Mouse (Mus musculus): ENCODE data around the gene Smr3a. TPM values are rescaled to one million over a fixed set of nuclear protein-coding genes. Genes with fewer than 3 reads are reported as not detected.

The Smr3a gene
- 0.47 TPM in 1 of 2 replicates, not detected in the other for polyA plus RNA-seq (2014; fragmentation: Nextera tagmentation; extraction: Ambion mirVana)

DNA sequence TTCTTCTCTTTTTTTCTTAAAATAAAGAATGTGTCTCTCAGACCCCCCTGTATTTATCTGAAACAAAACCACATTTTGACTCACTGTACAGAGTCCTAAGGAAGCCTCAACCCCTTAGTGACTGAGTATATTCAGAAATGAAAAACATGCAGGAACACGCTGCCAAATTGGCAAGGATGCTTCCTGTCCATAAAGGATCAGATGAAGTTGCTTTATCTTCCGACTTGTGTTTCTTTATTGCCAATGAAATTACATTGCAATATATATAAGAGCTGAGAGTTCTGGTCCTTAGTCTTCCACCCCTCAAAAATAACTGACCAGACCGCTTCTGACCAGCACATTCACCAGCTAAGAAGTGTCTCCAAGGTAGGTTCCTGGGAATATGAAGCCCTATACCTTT lies at the start of gene Smr3a:
Gene Smr3a (plus strand): TSS at position 301 of the 400 bp plus-strand sequence.
- Histone ChIP-seq H3K9ac (ENCODE audit: low read depth, low read length) (no peak within 1 kb of the TSS), H3K4me1 (ENCODE audit: control insufficient read depth, insufficient read depth, low read length) (no peaks in the 10 kb centered on the region), H3K4me3 (ENCODE audit: low read depth, low read length) (no peak within 1 kb of the TSS), H3K9me3 (ENCODE audit: control insufficient read depth, low read length) (no peaks in the 10 kb centered on the region), H3K27me3 (replicated peaks; ENCODE audit: control insufficient read depth, insufficient read depth, low read length) (no peaks in the 10 kb centered on the region), H3K36me3 (ENCODE audit: control insufficient read depth, insufficient read depth, low read length) (no peaks in the 10 kb centered on the region), H3K4me2 (ENCODE audit: low read depth, low read length) (no peak within 1 kb of the TSS), H3K27ac (replicated peaks; ENCODE audit: low read depth, low read length) (no peak within 1 kb of the TSS)
- WGBS = 84% methylated on average over 3 of the region's 3 CpGs
- DNase-seq (ENCODE audit: low spot score) (no peak), ATAC-seq (ENCODE audit: low read depth) (no peak)

DNA sequence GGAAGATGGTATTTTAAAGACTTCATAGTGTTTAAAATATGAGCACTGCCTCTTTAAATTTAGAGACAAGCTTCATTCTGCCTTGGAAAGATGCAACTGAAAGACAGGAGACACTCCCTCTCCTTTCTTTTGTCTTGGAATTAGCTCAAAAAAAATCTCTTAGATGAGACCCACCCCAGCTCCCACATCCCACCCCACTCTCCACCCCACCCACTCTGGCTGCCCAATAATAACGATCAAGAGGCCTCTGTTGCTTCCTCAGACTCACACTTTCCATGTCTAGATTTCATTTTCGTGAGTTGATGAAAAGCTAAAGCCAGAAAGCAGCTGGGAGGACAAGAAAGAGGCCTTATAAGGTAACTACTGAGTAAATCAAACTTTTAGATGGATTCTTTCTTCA lies 33.1 kb upstream of the Smr3a start, which contains the start of the genes 2310003L06Rik and Gm28434:
Gene 2310003L06Rik (plus strand): TSS at position 259 of the 400 bp plus-strand sequence.
Gene Gm28434 (plus strand): TSS at position 317 of the 400 bp plus-strand sequence.
- no peak for DNase-seq (ENCODE audit: low spot score)
- no peak for ATAC-seq (ENCODE audit: low read depth)
- H3K4me3 ChIP-seq (ENCODE audit: low read depth, low read length) = no peak within 1 kb of the TSS
- no peaks in the 10 kb centered on the region for H3K4me1 ChIP-seq (ENCODE audit: control insufficient read depth, insufficient read depth, low read length)
- H3K27ac ChIP-seq (replicated peaks; ENCODE audit: low read depth, low read length) = no peak within 1 kb of the TSS
- H3K4me2 ChIP-seq (ENCODE audit: low read depth, low read length) = no peak within 1 kb of the TSS
- WGBS = 54% methylated on average over 2 of the region's 2 CpGs
- no peaks in the 10 kb centered on the region for H3K9me3 ChIP-seq (ENCODE audit: control insufficient read depth, low read length)
- H3K27me3 ChIP-seq (replicated peaks; ENCODE audit: control insufficient read depth, insufficient read depth, low read length) = no peaks in the 10 kb centered on the region
- no peak within 1 kb of the TSS for H3K9ac ChIP-seq (ENCODE audit: low read depth, low read length)
- H3K36me3 ChIP-seq (ENCODE audit: control insufficient read depth, insufficient read depth, low read length) = no peaks in the 10 kb centered on the region

DNA sequence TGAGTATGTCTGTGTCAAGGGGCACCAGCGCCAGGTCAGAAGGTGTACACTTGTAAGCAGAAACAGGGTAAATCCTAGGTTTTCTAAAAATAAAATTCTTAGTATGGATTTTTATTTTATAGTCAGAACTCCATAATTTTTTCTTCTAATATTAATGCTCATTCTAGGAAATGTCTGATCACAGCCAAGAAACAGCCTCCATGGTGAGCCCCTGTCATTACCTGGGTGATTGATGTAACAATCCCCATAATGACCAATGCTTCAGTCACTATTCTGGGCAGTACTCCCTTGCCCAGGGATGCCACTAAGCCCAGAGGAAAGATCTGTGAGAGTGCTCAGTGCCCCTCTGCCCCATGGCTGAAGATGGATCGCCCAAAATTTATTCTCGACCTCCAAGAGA lies 23.2 kb upstream of the Smr3a start, which contains the start of gene Cabs1:
Gene Cabs1 (plus strand): TSS at position 301 of the 400 bp plus-strand sequence.
- WGBS = 85% methylated on average over 3 of the region's 3 CpGs
- ATAC-seq (ENCODE audit: low read depth) = no peak
- no peak for DNase-seq (ENCODE audit: low spot score)
- no peaks in the 10 kb centered on the region for H3K9me3 ChIP-seq (ENCODE audit: control insufficient read depth, low read length)
- H3K27me3 ChIP-seq (replicated peaks; ENCODE audit: control insufficient read depth, insufficient read depth, low read length) = no peaks in the 10 kb centered on the region
- H3K27ac ChIP-seq (replicated peaks; ENCODE audit: low read depth, low read length) = no peak within 1 kb of the TSS
- H3K9ac ChIP-seq (ENCODE audit: low read depth, low read length) = no peak within 1 kb of the TSS
- no peak within 1 kb of the TSS for H3K4me2 ChIP-seq (ENCODE audit: low read depth, low read length)
- H3K4me3 ChIP-seq (ENCODE audit: low read depth, low read length) = no peak within 1 kb of the TSS
- H3K4me1 ChIP-seq (ENCODE audit: control insufficient read depth, insufficient read depth, low read length) = no peaks in the 10 kb centered on the region
- H3K36me3 ChIP-seq (ENCODE audit: control insufficient read depth, insufficient read depth, low read length) = no peaks in the 10 kb centered on the region

DNA sequence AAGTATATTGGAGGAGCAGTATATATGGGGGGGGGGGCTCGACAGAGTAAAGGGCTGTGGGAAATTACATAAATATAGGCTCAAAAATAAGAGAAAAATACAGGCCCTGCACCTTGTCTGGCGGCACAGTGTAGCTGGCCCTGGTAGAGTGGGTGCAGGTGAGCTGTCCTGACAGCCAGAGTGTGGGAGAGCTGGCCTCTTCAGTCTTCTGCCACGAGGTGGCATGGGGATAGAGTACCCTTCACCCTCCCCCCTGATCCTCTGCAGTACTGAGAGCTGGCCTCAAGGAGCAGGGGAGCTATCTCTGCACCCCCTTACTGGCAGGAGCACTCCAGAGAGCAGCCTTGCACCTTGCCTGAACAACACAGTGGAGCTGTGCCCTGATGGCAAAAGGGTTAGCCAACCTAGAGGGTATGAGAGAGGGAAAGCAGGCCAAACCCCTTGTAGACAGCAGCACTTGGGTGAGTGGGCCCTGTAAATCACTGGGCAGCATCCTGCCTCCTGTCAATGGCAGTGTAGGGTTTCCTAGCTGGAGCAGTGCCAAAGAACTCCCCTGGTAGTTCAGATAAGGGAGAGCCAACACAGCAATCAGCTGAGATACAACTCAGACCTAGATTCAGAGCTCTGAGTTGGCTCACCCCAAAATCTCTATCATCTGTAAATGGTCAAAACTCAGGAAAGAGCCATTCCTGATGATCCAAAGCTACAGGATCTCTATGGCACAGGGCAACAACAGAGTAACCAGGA lies 19.7 kb upstream of the Smr3a start:
- Histone ChIP-seq H3K4me2 (ENCODE audit: low read depth, low read length) (no peak overlapping the region), H3K4me3 (ENCODE audit: low read depth, low read length) (no peak overlapping the region), H3K4me1 (ENCODE audit: control insufficient read depth, insufficient read depth, low read length) (no peaks in the 10 kb centered on the region), H3K36me3 (ENCODE audit: control insufficient read depth, insufficient read depth, low read length) (no peaks in the 10 kb centered on the region), H3K9me3 (ENCODE audit: control insufficient read depth, low read length) (no peaks in the 10 kb centered on the region), H3K9ac (ENCODE audit: low read depth, low read length) (no peak overlapping the region), H3K27me3 (replicated peaks; ENCODE audit: control insufficient read depth, insufficient read depth, low read length) (no peaks in the 10 kb centered on the region), H3K27ac (replicated peaks; ENCODE audit: low read depth, low read length) (no peak overlapping the region)
- ATAC-seq (ENCODE audit: low read depth) = peak; percentile 53
- DNase-seq (ENCODE audit: low spot score) = peak; percentile 3
- WGBS = 66% methylated on average over 3 of the region's 3 CpGs

GRCm38 (mm10) chr5:88005241-88005640 lies 2.9 kb downstream of the Smr3a start:
- ATAC-seq (ENCODE audit: low read depth) (no peak), DNase-seq (ENCODE audit: low spot score) (no peak)
- Histone ChIP-seq H3K4me3 (ENCODE audit: low read depth, low read length) (no peak overlapping the region), H3K36me3 (ENCODE audit: control insufficient read depth, insufficient read depth, low read length) (no peaks in the 10 kb centered on the region), H3K4me1 (ENCODE audit: control insufficient read depth, insufficient read depth, low read length) (no peaks in the 10 kb centered on the region), H3K4me2 (ENCODE audit: low read depth, low read length) (no peak overlapping the region), H3K9ac (ENCODE audit: low read depth, low read length) (no peak overlapping the region), H3K27ac (replicated peaks; ENCODE audit: low read depth, low read length) (no peak overlapping the region), H3K27me3 (replicated peaks; ENCODE audit: control insufficient read depth, insufficient read depth, low read length) (no peaks in the 10 kb centered on the region), H3K9me3 (ENCODE audit: control insufficient read depth, low read length) (no peaks in the 10 kb centered on the region)

Other genes with a start within 250 kb of the Smr3a start
- not detected in 2 replicates for gene Csn1s2a, start 228.0 kb upstream of the Smr3a start, polyA plus RNA-seq (2014; fragmentation: Nextera tagmentation; extraction: Ambion mirVana)
- 0.22 and 0.42 TPM in 2 replicates for gene Csn1s2b, start 194.5 kb upstream of the Smr3a start, polyA plus RNA-seq (2014; fragmentation: Nextera tagmentation; extraction: Ambion mirVana)
- gene Prr27, start 176.9 kb upstream of the Smr3a start, polyA plus RNA-seq (2014; fragmentation: Nextera tagmentation; extraction: Ambion mirVana) = not detected in 2 replicates
- gene Odam, start 117.5 kb upstream of the Smr3a start, polyA plus RNA-seq (2014; fragmentation: Nextera tagmentation; extraction: Ambion mirVana) = 0.51 and 1.7 TPM in 2 replicates
- 0.28 and 0.29 TPM in 2 replicates for gene Csn3, start 77.0 kb upstream of the Smr3a start, polyA plus RNA-seq (2014; fragmentation: Nextera tagmentation; extraction: Ambion mirVana)
- gene 2310003L06Rik, start 33.1 kb upstream of the Smr3a start, polyA plus RNA-seq (2014; fragmentation: Nextera tagmentation; extraction: Ambion mirVana) = not detected in 2 replicates
- gene Gm28434, start 33.0 kb upstream of the Smr3a start, polyA plus RNA-seq (2014; fragmentation: Nextera tagmentation; extraction: Ambion mirVana) = 0.51 TPM in 1 of 2 replicates, not detected in the other
- not detected in 2 replicates for gene Cabs1, start 23.1 kb upstream of the Smr3a start, polyA plus RNA-seq (2014; fragmentation: Nextera tagmentation; extraction: Ambion mirVana)
- gene Smr2, start 84.0 kb downstream of the Smr3a start, polyA plus RNA-seq (2014; fragmentation: Nextera tagmentation; extraction: Ambion mirVana) = not detected in 2 replicates
- gene Gm11116, start 109.0 kb downstream of the Smr3a start, polyA plus RNA-seq (2014; fragmentation: Nextera tagmentation; extraction: Ambion mirVana) = not detected in 2 replicates
- not detected in 2 replicates for gene Gm11115, start 151.6 kb downstream of the Smr3a start, polyA plus RNA-seq (2014; fragmentation: Nextera tagmentation; extraction: Ambion mirVana)